Mouse (Mus musculus) lung, postnatal 10 days (tissue): ENCODE data around the gene Pithd1.
A peak's percentile ranks its signal among the peaks of the same experiment; 100 is the strongest.

Source experiments
- DNase-seq: peaks from one replicate; pipeline ENCODE4 v3.0.0; 2021

Pithd1 gene

GRCm38 (mm10) chr4:135986943-135987710 is at the start of gene Pithd1:
TSS of gene Pithd1 (minus strand) at chr4:135987264.
- DNase-seq, result peak; percentile 94

- DNase-seq, result no peak
Observed at GRCm38 (mm10) chr4:136035078-136035477, 48.0 kb upstream of the Pithd1 start.

- DNase-seq, result no peak
Observed at GRCm38 (mm10) chr4:136033231-136033630, 46.2 kb upstream of the Pithd1 start.

- DNase-seq, result peak; percentile 42
Observed at GRCm38 (mm10) chr4:136030968-136031909, 44.2 kb upstream of the Pithd1 start.

GRCm38 (mm10) chr4:136028689-136029088 is 41.6 kb upstream of the Pithd1 start:
- DNase-seq, result no peak

GRCm38 (mm10) chr4:136028132-136028564 is 41.1 kb upstream of the Pithd1 start:
- no peak for DNase-seq

GRCm38 (mm10) chr4:136027416-136028131 is 40.5 kb upstream of the Pithd1 start:
- DNase-seq, result no peak

GRCm38 (mm10) chr4:136025350-136025749 is 38.3 kb upstream of the Pithd1 start:
- DNase-seq, result no peak

- peak; percentile 32 for DNase-seq
Observed at GRCm38 (mm10) chr4:136022924-136023323, 35.9 kb upstream of the Pithd1 start.

- peak; percentile 100 for DNase-seq
Observed at GRCm38 (mm10) chr4:136021549-136022047, 34.5 kb upstream of the Pithd1 start, which contains the start of gene Eloa. TSS of gene Eloa (minus strand) at chr4:136021763.

GRCm38 (mm10) chr4:136020743-136021548 is 33.9 kb upstream of the Pithd1 start:
- peak; percentile 29 for DNase-seq

GRCm38 (mm10) chr4:136016059-136016602 is 29.1 kb upstream of the Pithd1 start:
- no peak for DNase-seq

GRCm38 (mm10) chr4:136010586-136010985 is 23.5 kb upstream of the Pithd1 start:
- DNase-seq, result no peak

- DNase-seq, result no peak
Observed at GRCm38 (mm10) chr4:136008782-136009447, 21.9 kb upstream of the Pithd1 start.

GRCm38 (mm10) chr4:136006821-136007220 is 19.8 kb upstream of the Pithd1 start:
- no peak for DNase-seq

GRCm38 (mm10) chr4:136004921-136005320 is 17.9 kb upstream of the Pithd1 start:
- DNase-seq, result no peak

- no peak for DNase-seq
Observed at GRCm38 (mm10) chr4:136004107-136004675, 17.1 kb upstream of the Pithd1 start.

GRCm38 (mm10) chr4:135995118-135995517 is 8.1 kb upstream of the Pithd1 start:
- no peak for DNase-seq

GRCm38 (mm10) chr4:135993941-135994340 is 6.9 kb upstream of the Pithd1 start:
- no peak for DNase-seq

- no peak for DNase-seq
Observed at GRCm38 (mm10) chr4:135987714-135988113, 650 bp upstream of the Pithd1 start.
